Mouse (Mus musculus) adrenal gland, postnatal 10 days (tissue): ENCODE measurements around the gene Il22ra1. TPM values are rescaled to one million over a fixed set of nuclear protein-coding genes. Genes with fewer than 3 reads are reported as not detected.
"Not testable (repeated sequence)": the region's sequence is repeated elsewhere in the genome, so short reads cannot be mapped to it uniquely, and the experiment has no call there.

Experiments used
- DNase-seq: peaks from one replicate; pipeline ENCODE4 v3.0.0; 2021; ENCODE audit warnings: mixed read lengths
- long read RNA-seq, 2 experiments: library from polyadenylated mRNA; stranded (forward); transcript quantifications; one replicate each; pipeline ENCODE4 v2.0.0; 2021
- total RNA-seq, 2 experiments: library from RNA; stranded (reverse); gene quantifications; 2 replicates each; pipeline ENCODE4 v1.2.3; 2021

The Il22ra1 gene
- total RNA-seq = 1 to 10 TPM; 1.5 to 1.7 TPM
- long read RNA-seq, experiment 1, partial matches to known transcripts = 0 of 1 reads
- long read RNA-seq, experiment 1, other reads (novel, unspliced or antisense) = 1 of 1 reads
- long read RNA-seq, experiment 2 = 0 reads

GRCm38 (mm10) chr4:135727817-135728216 lies at the start of gene Il22ra1:
Gene Il22ra1, plus strand, starts transcription at chr4:135728172.
- DNase-seq = peak; percentile 67

GRCm38 (mm10) chr4:135679316-135679715 lies 48.7 kb upstream of the Il22ra1 start:
- DNase-seq = no peak

DNA sequence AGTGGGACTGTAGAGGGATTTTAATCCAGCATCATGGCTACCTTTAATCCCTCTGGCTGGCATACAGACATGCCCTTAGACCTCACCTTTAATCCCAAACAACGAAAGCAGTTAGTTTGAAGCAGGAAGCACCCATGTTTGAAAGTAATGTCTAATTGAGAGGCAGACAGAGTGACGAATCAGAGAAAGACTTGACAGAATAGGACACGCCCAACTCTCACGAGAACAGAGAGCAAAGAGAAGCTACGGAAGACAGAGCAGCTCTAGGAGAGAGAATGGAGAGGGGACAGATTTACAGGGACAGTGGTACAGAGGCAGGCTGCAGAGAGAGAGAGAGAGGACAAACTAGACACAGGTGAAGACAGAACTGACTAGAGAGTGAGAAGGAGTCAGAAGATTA lies 46.2 kb upstream of the Il22ra1 start:
- no peak for DNase-seq

GRCm38 (mm10) chr4:135683553-135683952 lies 44.4 kb upstream of the Il22ra1 start:
- peak; percentile 56 for DNase-seq

DNA sequence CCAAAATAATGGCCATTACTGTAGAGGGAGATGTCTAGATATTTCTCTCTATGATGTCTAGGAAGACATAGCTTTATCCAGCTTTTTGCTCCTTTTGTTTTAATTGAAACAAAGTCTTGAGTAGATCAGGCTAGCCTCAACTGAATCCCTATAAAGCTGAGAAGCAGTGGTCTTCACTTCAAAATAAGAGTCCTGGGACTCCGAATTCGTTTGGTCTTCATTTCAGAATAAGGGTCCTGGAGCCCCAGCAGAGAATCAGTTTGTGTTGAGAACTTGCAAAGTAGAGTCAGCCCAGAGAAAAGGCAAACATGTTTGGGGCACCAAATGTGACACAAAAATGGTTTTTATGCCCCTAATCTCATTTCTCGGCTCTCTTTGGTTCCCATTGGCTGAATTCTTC lies 43.2 kb upstream of the Il22ra1 start:
- DNase-seq = no peak

DNA sequence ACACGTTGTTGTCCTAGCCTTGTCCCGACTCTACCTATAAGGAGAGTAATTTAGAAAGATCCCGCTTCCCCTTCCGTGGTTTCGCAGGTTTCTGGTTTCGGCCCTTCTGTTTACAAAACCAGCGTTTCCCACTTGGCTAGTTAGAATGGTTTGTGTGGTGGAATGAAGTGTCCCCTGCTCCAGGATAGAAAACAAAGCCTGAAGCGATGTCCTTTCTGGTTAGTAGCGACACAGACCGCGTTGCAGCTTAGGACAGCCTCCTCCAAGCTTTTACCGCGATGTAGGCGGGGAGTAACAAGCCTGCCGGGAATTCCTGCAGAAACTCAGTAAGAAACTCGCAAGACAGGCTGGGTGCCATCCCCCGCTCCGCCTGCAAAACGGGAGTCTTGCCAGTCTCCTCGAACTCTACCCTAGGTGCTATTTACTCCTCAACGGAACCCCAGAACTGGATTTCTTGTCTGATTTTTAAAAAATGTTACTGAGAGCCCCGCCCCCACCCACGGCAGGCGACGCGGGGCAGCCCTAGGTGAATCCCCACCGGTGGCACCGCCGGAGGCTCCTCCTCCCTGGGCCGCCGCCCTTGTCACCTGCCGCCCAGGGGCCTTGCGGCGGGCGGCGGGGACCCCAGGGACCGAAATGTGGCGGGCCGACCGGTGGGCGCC lies 41.9 kb upstream of the Il22ra1 start, which contains the start of gene Ifnlr1:
TSS of gene Ifnlr1 (plus strand) at position 382 of the 662 bp plus-strand sequence.
- DNase-seq = peak; percentile 61

- DNase-seq = no peak
Measured at GRCm38 (mm10) chr4:135686568-135686953, 41.4 kb upstream of the Il22ra1 start.

- DNase-seq = no peak
Measured at GRCm38 (mm10) chr4:135689797-135690196, 38.2 kb upstream of the Il22ra1 start.

GRCm38 (mm10) chr4:135690241-135690640 lies 37.7 kb upstream of the Il22ra1 start:
- DNase-seq = no peak

DNA sequence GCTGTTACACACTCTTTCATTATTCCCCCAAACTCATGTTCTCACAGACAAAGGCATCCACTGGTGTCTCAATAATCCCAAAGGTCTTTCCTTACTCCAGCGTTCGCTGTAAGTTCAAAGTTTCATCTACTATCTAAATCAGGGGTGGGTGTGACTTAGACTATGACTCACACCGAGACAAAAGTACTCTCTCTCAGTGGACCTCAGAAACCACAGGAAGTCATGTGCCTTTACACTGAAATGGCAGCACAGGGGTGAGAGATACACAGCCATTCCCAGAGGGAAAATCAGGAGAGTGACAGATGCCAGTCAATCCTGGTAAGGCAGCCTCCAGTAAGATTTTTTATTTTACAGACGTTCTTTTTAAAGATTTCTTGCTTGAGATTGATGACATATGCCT lies 35.1 kb upstream of the Il22ra1 start:
- DNase-seq = no peak

DNA sequence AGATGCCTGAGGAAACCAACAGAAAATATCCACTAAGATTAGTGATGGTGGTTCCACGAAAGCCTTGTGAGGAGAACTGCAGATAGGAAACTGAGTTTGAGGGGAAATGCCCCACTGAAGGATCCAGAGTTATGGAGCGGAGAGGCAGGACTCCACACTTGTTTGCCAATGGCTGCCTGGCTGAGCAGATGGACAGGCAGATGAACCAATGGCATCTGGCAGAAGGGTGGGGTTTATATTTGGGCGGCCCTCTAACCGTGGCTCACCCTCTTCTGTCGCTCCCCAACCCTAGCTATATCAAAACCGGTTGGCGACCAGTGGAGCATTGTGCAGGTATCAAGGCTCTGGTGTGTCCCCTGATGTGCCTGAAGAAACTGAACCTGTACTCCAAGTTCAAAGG lies 29.5 kb upstream of the Il22ra1 start:
- no peak for DNase-seq

- DNase-seq = no peak
Measured at GRCm38 (mm10) chr4:135703497-135703896, 24.5 kb upstream of the Il22ra1 start.

- no peak for DNase-seq
Measured at GRCm38 (mm10) chr4:135704016-135704415, 24.0 kb upstream of the Il22ra1 start.

DNA sequence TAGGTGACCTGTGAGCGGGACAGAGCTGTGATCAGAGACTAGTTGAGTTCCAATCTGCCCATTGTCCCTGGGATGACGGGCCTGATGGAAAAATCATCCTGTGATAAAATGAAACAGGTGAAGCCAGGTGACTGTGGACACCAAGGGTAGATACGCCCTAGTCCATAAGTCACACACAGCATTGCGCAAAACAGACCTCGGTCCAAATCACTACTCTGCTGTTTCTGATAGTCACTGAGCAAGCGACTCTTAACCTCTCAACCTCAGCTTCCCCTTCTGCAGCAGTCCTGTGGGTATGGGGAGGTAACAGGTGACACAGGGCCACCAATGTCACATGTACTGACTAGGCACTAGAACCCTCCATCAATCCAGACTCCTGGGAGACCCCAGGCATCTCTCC lies 21.9 kb upstream of the Il22ra1 start:
- no peak for DNase-seq

DNA sequence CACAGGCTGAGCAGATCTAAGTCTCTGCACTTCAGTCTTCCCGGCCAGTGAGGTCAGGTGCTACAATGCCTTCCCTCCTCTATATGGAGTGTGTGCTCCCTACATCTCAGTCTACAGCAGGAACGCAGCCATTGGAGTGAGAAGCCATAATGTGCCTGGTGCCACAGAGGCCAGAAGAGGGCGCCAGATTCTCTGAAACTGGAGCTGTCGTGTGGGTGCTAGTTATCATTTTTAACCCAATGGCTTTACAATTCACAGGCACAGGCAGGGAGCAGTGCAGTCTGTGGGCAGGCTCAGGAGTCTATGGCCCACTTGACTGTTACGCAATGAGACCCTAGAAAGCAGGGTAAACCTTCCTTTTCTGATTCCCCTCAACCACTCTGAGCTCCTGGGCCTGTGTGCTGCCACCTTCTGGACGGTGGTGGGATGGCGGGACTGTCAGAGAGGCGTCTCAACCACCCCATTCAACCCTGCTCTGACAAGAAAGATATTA lies 18.9 kb upstream of the Il22ra1 start:
- peak; percentile 90 for DNase-seq

DNA sequence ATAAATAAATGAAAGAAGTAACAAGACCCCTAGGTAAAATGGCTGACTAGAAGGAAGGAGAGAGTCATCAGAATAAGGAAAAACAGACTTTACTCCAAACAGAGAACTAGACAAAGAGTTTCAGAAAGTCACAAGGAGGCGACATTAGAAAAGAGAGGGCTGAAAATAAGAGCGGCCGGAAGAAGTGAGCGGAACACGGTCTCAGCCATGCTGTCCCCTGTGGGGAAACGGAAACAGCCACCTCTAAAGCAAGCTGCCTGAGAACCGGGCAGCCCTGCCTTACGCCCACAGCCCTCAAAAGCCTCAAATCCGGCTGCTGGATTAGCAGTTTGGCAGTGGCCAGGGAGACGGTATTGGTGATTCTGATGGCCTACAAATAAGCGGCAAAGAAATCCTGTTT lies 18.4 kb upstream of the Il22ra1 start:
- no peak for DNase-seq

GRCm38 (mm10) chr4:135710392-135710791 lies 17.6 kb upstream of the Il22ra1 start:
- no peak for DNase-seq

DNA sequence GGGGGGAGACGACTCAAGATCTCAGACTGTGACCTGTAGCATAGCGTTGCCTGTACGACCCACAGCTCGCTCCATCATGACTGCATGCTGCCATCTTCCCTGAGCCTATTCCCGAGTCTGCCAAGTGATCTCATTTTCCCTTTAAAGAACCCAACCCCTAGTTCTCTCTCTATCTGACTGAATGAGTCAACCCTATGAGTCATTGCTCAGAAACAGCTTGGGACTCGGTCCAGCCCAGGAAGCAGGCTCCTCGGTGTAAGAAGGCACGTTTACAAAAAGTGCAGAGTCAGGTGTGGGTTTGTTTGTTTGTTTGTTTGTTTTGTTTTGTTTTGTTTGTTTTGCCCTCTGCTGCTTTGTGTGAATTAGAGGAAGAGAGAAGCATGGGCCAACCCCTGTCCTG lies 13.2 kb upstream of the Il22ra1 start:
- DNase-seq = no peak

DNA sequence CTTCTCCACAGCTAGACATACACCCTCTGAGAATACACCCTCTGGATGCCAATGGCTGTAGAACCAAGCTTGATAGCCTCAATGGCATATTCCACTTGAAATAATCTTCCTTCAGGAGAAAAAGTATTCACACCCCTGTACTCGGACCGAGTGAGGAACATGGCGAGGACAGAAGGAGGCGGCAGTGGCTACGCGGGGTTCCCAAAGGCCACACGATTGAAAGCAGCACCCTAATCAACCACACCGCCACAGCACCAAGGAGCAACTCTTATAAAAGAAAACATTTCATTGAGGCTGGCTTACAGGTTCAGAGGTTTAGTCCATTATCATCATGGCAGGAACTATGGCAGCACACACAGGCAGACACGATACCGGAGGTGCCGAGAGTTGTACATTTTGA lies 11.5 kb upstream of the Il22ra1 start:
- DNase-seq = not testable (repeated sequence)

- no peak for DNase-seq
Measured at GRCm38 (mm10) chr4:135722540-135723290, 5.3 kb upstream of the Il22ra1 start.

DNA sequence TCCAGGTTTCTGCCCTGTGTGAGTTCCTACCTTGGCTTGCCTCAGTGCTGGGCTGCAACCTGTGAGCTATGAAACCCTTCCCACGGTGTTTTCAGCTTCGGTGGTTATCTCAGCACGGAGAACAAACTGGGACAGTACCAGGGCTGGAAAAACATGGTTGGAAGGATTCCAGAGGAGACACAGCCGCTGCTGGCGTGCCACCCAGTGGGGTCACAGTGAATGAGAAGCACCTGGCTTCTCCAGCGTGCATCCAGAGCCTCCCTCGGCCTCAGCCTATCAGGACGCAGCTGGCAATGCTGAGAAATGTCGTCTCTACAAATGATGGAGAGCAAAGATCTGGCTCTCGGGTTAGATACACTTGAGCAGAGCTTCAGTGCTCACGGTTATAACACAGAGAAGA lies 1.6 kb upstream of the Il22ra1 start:
- no peak for DNase-seq

DNA sequence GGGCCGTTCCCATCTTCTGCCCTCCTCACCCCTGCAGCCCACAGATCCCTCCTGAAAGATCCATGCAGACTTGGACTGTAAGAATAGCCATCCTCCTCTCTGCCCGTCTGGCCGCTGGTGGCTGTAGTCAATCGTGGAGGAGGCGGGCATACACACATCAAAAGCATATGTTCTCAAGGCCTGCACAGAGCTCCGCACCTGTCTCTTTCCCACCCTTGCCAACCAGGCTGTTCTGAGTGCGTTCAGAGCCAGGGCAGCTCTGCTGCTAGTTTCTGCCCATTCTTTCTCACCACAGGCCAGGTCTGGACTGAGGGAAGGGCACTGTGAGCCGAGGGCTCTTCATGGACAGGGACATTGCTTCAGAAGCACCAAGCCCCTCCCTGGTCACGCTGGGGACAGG lies 2.2 kb downstream of the Il22ra1 start:
- DNase-seq = no peak

GRCm38 (mm10) chr4:135730951-135731350 lies 3.0 kb downstream of the Il22ra1 start:
- DNase-seq = no peak

DNA sequence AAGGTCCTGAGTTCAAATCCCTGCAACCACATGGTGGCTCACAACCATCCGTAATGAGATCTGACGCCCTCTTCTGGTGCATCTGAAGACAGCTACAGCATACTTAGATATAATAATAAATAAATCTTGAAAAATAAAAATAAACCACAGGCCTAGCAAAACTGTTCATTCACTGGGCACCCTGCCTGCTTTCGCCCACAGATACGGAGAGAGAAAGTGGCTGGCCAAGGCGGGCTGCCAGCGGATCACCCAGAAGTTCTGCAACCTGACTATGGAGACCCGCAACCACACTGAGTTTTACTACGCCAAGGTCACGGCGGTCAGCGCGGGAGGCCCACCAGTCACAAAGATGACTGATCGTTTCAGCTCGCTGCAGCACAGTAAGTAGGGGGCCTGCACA lies 5.9 kb downstream of the Il22ra1 start:
- DNase-seq = no peak
